Mouse (Mus musculus) myocyte (in vitro differentiated cells): ENCODE data around the gene Lrrc28. TPM values are rescaled to one million over a fixed set of nuclear protein-coding genes. Genes with fewer than 3 reads are reported as not detected.

ENCODE experiments used
- H3K27me3 ChIP-seq: one replicate; pipeline ENCODE4 v1.6.1; 2011; ENCODE audit not compliant: control insufficient read depth, insufficient read depth, insufficient read length
- H3K36me3 ChIP-seq: one replicate; pipeline ENCODE4 v1.6.1; 2011; ENCODE audit not compliant: control insufficient read depth, insufficient read depth
- H3K4me2 ChIP-seq: one replicate; pipeline ENCODE4 v1.6.1; 2011; ENCODE audit warnings: low read depth, control low read depth
- H3K4me3 ChIP-seq: one replicate; pipeline ENCODE4 v1.5.1; 2011; ENCODE audit warnings: mild to moderate bottlenecking, control low read depth, moderate library complexity
- H3K79me2 ChIP-seq: one replicate; pipeline ENCODE4 v1.6.1; 2011; ENCODE audit not compliant: control insufficient read depth, insufficient read depth
- H3ac ChIP-seq: one replicate; pipeline ENCODE4 v1.6.1; 2011; ENCODE audit not compliant: control insufficient read depth, insufficient read length
- CEBPB ChIP-seq: IDR thresholded peaks from 2 replicates; pipeline ENCODE4 v1.6.1; 2011; ENCODE audit warnings: mild to moderate bottlenecking, moderate library complexity; ENCODE audit not compliant: poor library complexity, insufficient read depth, severe bottlenecking
- E2F4 ChIP-seq: IDR thresholded peaks from one replicate; pipeline ENCODE4 v1.6.1; 2011; ENCODE audit warnings: mild to moderate bottlenecking, control low read depth, moderate library complexity; ENCODE audit not compliant: insufficient read depth
- MAX ChIP-seq: IDR thresholded peaks from one replicate; pipeline ENCODE4 v1.6.1; 2011; ENCODE audit warnings: low read depth, mild to moderate bottlenecking, control low read depth
- MYOD1 ChIP-seq, 3 experiments: IDR thresholded peaks; one replicate each; pipeline ENCODE4 v1.6.1; 2011; ENCODE audit warnings: control low read depth in 2 of 3, low read depth in 2 of 3, mild to moderate bottlenecking in 2 of 3, moderate library complexity in 1 of 3; ENCODE audit not compliant: insufficient read length in 2 of 3, control insufficient read depth in 1 of 3
- MYOG ChIP-seq, 3 experiments: IDR thresholded peaks; one replicate each; pipeline ENCODE4 v1.6.1; 2011; ENCODE audit warnings: control low read depth in 2 of 3, low read depth in 2 of 3, mild to moderate bottlenecking in 2 of 3; ENCODE audit not compliant: insufficient read length in 2 of 3, control insufficient read depth in 1 of 3, insufficient read depth in 1 of 3
- POLR2A ChIP-seq: IDR thresholded peaks from one replicate; pipeline ENCODE4 v1.6.1; 2011; ENCODE audit warnings: low read depth, mild to moderate bottlenecking, control low read depth, moderate library complexity; ENCODE audit not compliant: insufficient read length
- POLR2AphosphoS2 ChIP-seq: IDR thresholded peaks from one replicate; pipeline ENCODE4 v1.6.1; 2011; ENCODE audit warnings: low read depth, control low read depth; ENCODE audit not compliant: insufficient read length
- REST ChIP-seq: IDR thresholded peaks from one replicate; pipeline ENCODE4 v1.6.1; 2011; ENCODE audit warnings: mild to moderate bottlenecking, control low read depth, moderate library complexity; ENCODE audit not compliant: insufficient read depth, insufficient read length
- SRF ChIP-seq: IDR thresholded peaks from one replicate; pipeline ENCODE4 v1.6.1; 2011; ENCODE audit warnings: low read depth; ENCODE audit not compliant: control insufficient read depth, insufficient read length
- TCF12 ChIP-seq: IDR thresholded peaks from one replicate; pipeline ENCODE4 v1.6.1; 2011; ENCODE audit warnings: mild to moderate bottlenecking, control low read depth; ENCODE audit not compliant: poor library complexity, insufficient read depth, severe bottlenecking
- TCF3 ChIP-seq: IDR thresholded peaks from one replicate; pipeline ENCODE4 v1.6.1; 2011; ENCODE audit warnings: low read depth, control low read depth; ENCODE audit not compliant: insufficient read length
- USF1 ChIP-seq: IDR thresholded peaks from one replicate; pipeline ENCODE4 v1.6.1; 2011; ENCODE audit warnings: low read depth, mild to moderate bottlenecking, control low read depth, moderate library complexity
- polyA plus RNA-seq: library from polyadenylated mRNA; unstranded; fragments of >200 nt; fragmentation: generic; extraction: Trizol; gene quantifications from one replicate; pipeline ENCODE4 v1.2.1, GENCODE M21; 2012; ENCODE audit warnings: missing spikeins

Gene Lrrc28
- polyA plus RNA-seq, 1 experiment: 24.2 TPM

- H3K36me3 ChIP-seq: no peaks in the 10 kb centered on the region
- no peak for TF ChIP-seq USF1
- no peak for TF ChIP-seq TCF3
- TF ChIP-seq MYOD1 (IDR thresholded peaks at IDR 0.05; ENCODE audit: control insufficient read depth in 1 of 3, insufficient read length in 2 of 3, low read depth in 2 of 3): no peak
- TF ChIP-seq SRF: no peak
- no peak for TF ChIP-seq E2F4
- TF ChIP-seq POLR2A: no peak
- TF ChIP-seq POLR2AphosphoS2: no peak
Measured at GRCm38 (mm10) chr7:67616890-67617289, 28.2 kb downstream of the Lrrc28 start.

GRCm38 (mm10) chr7:67614464-67614861 lies 30.6 kb downstream of the Lrrc28 start:
- Histone ChIP-seq H3K36me3 (no peaks in the 10 kb centered on the region), H3K27me3 (no peaks in the 10 kb centered on the region), H3K4me2 (peak overlapping the region; percentile 50), H3ac (no peak overlapping the region), H3K79me2 (no peaks in the 10 kb centered on the region), H3K4me3 (no peak overlapping the region)
- no peak for TF ChIP-seq TCF3
- no peak for TF ChIP-seq USF1
- no peak for TF ChIP-seq SRF
- TF ChIP-seq TCF12: no peak
- no peak for TF ChIP-seq MYOG (IDR thresholded peaks at IDR 0.05; ENCODE audit: control insufficient read depth in 1 of 3, insufficient read depth in 1 of 3, insufficient read length in 2 of 3, low read depth in 2 of 3)
- no peak for TF ChIP-seq MAX
- no peak for TF ChIP-seq REST
- TF ChIP-seq MYOD1 (IDR thresholded peaks at IDR 0.05; ENCODE audit: control insufficient read depth in 1 of 3, insufficient read length in 2 of 3, low read depth in 2 of 3): no peak
- TF ChIP-seq CEBPB: no peak
- TF ChIP-seq E2F4: no peak

More at GRCm38 (mm10) chr7:67616890-67617289, 28.2 kb downstream of the Lrrc28 start:
- Histone ChIP-seq H3K79me2 (no peaks in the 10 kb centered on the region), H3K4me2 (peak overlapping the region; percentile 48), H3ac (no peak overlapping the region), H3K4me3 (no peak overlapping the region), H3K27me3 (no peaks in the 10 kb centered on the region)

- Histone ChIP-seq H3K79me2 (no peaks in the 10 kb centered on the region), H3K27me3 (no peaks in the 10 kb centered on the region), H3K36me3 (no peaks in the 10 kb centered on the region), H3K4me2 (peak overlapping the region; percentile 50), H3K4me3 (no peak overlapping the region), H3ac (no peak overlapping the region)
- TF ChIP-seq MAX (no peak), POLR2AphosphoS2 (no peak), TCF3 (no peak), TCF12 (no peak), POLR2A (no peak), CEBPB (no peak), SRF (no peak), REST (no peak), E2F4 (no peak), MYOG (IDR thresholded peaks at IDR 0.05; ENCODE audit: control insufficient read depth in 1 of 3, insufficient read depth in 1 of 3, insufficient read length in 2 of 3, low read depth in 2 of 3) (no peak), USF1 (no peak), MYOD1 (IDR thresholded peaks at IDR 0.05; ENCODE audit: control insufficient read depth in 1 of 3, insufficient read length in 2 of 3, low read depth in 2 of 3) (no peak)
Measured at GRCm38 (mm10) chr7:67613795-67614463, 31.1 kb downstream of the Lrrc28 start.

GRCm38 (mm10) chr7:67608348-67609024 lies 36.6 kb downstream of the Lrrc28 start:
- H3ac ChIP-seq: no peak overlapping the region
- H3K4me2 ChIP-seq: peak overlapping the region; percentile 49
- H3K27me3 ChIP-seq: no peaks in the 10 kb centered on the region
- no peaks in the 10 kb centered on the region for H3K36me3 ChIP-seq
- no peaks in the 10 kb centered on the region for H3K79me2 ChIP-seq
- peak in 1 of 3 experiments; percentile 29 for TF ChIP-seq MYOG (IDR thresholded peaks at IDR 0.05; ENCODE audit: control insufficient read depth in 1 of 3, insufficient read depth in 1 of 3, insufficient read length in 2 of 3, low read depth in 2 of 3)
- TF ChIP-seq REST: no peak
- no peak for TF ChIP-seq TCF3
- no peak for TF ChIP-seq CEBPB
- no peak for TF ChIP-seq POLR2A
- TF ChIP-seq MYOD1 (IDR thresholded peaks at IDR 0.05; ENCODE audit: control insufficient read depth in 1 of 3, insufficient read length in 2 of 3, low read depth in 2 of 3): peak; percentile 65 to 92 (median 89)
- TF ChIP-seq TCF12: peak; percentile 49
- no peak for TF ChIP-seq SRF
- no peak for TF ChIP-seq USF1
- TF ChIP-seq POLR2AphosphoS2: no peak
- no peak for TF ChIP-seq MAX
- TF ChIP-seq E2F4: no peak
- H3K4me3 ChIP-seq: no peak overlapping the region
